Mouse (Mus musculus): ENCODE data around the gene Hsd11b1.

- TF ChIP-seq CTCF (conservative IDR thresholded peaks at IDR 0.05 in 1 of 2, IDR thresholded peaks at IDR 0.05 in 1 of 2; ENCODE audit: low read depth in 2 of 2, low read length in 2 of 2) = peak; percentile 18 to 83; a peak in 3 of 4 replicates
- TF ChIP-seq RCOR1 (conservative IDR thresholded peaks at IDR 0.05; ENCODE audit: low read depth, low read length) = no peak
- no peak for TF ChIP-seq POLR2A (IDR thresholded peaks at IDR 0.05; ENCODE audit: low read depth, low read length)
- TF ChIP-seq UBTF (IDR thresholded peaks at IDR 0.05; ENCODE audit: low read depth, low read length) = no peak
- TF ChIP-seq MAX (IDR thresholded peaks at IDR 0.05; ENCODE audit: low read length) = no peak
- no peak for TF ChIP-seq NRF1 (IDR thresholded peaks at IDR 0.05; ENCODE audit: low read depth, low read length)
- TF ChIP-seq CHD2 (IDR thresholded peaks at IDR 0.05; ENCODE audit: low read length) = no peak
- TF ChIP-seq ZC3H11A (IDR thresholded peaks at IDR 0.05; ENCODE audit: low read depth, low read length) = peak; percentile 54
- no peak for TF ChIP-seq MXI1 (IDR thresholded peaks at IDR 0.05; ENCODE audit: low read depth, low read length)
These were observed 8.2 kb downstream of the Hsd11b1 start for GRCm38 (mm10) chr1:193255488-193256288.
